Mouse (Mus musculus) liver, embryonic 14.5 days (tissue): ENCODE measurements around the gene Slc1a5.

ENCODE experiments used
- CTCF ChIP-seq: IDR thresholded peaks from 2 replicates; pipeline ENCODE4 v1.5.1; 2016; ENCODE audit warnings: antibody characterized with exemption, low read depth, control low read depth
- EP300 ChIP-seq: IDR thresholded peaks from 2 replicates; pipeline ENCODE4 v1.6.1; 2016; ENCODE audit warnings: antibody characterized with exemption, low read depth

GRCm38 (mm10) chr7:16815351-16815941 lies 34.3 kb downstream of the Slc1a5 start, which contains the start of gene Strn4:
- TF ChIP-seq CTCF = no peak
- no peak for TF ChIP-seq EP300
